Mouse (Mus musculus): ENCODE data around the gene B4galnt2.
"Not testable (repeated sequence)": the region's sequence is repeated elsewhere in the genome, so short reads cannot be mapped to it uniquely, and the experiment has no call there.

The B4galnt2 gene

GRCm38 (mm10) chr11:95914571-95914991, at the start of gene B4galnt2:
Gene B4galnt2, minus strand, starts transcription at chr11:95914891.
- ATAC-seq (ENCODE audit: low TSS enrichment) = peak; percentile 31; the same call in 1 of the 2 replicates

- ATAC-seq (ENCODE audit: low TSS enrichment) = no peak
Measured at GRCm38 (mm10) chr11:95963304-95963703, 48.6 kb upstream of the B4galnt2 start.

DNA sequence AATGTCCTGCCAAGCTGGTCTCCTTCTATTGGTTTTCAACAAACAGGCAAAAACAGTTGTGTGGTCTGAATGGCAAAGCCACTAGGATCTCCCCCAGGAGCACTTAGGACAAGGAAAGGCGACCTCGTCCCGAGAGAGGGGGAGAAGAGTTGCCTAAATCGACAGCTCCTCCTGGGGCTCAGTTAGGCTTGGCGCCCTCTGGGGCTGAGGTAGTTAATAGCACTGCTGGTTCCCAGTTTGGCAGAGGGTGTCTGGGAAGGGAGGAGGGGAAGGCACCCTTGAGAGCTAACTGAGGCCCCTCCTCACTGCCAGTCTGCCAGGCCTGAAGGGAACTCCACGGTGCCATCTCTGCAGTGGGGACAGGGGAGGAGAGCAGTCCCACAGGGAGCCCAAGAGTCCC, 44.5 kb upstream of the B4galnt2 start:
- ATAC-seq (ENCODE audit: low TSS enrichment) = no peak

DNA sequence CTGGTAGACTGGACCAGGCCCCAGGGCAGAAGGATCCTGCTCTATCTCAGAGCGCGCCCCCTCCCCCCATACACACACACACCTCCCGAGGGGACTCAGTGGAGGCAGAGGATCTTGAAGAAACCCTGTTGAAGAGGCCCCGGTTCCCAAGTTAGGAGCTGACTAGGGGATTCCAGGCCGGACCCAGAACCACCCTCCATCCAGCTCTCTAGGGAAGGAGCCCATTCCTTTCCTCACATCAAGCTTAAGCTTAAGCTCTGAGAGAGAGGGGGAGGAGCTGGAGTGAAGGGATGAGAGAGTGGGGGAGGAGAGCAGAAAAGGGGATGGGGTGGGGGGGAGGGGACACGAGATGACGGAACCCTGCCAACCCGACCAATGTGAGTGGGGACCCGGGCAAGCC, 43.6 kb upstream of the B4galnt2 start:
- ATAC-seq (ENCODE audit: low TSS enrichment) = no peak

GRCm38 (mm10) chr11:95957407-95957806, 42.7 kb upstream of the B4galnt2 start:
- ATAC-seq (ENCODE audit: low TSS enrichment) = no peak

DNA sequence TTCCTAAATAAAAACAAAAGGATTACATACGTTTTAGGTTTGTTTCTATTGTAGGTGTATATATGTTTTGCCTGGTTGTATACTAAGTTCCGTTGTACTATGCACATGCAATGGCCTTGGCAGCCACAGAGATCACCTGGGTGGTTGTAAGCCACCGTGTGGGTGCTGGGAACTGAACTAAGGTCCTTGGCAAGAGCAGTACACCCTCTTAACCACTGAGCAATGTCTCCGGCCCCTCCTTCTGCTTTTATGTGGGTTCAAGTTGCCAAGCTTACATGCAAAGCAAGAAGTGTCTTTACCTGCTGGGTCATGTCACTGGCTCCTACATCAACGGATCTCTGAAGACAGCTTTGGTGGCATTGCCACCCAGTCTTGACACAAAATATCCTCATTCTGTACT, 38.6 kb upstream of the B4galnt2 start:
- ATAC-seq (ENCODE audit: low TSS enrichment) = no peak

GRCm38 (mm10) chr11:95945838-95946472, 31.3 kb upstream of the B4galnt2 start:
- ATAC-seq (ENCODE audit: low TSS enrichment) = no peak

- ATAC-seq (ENCODE audit: low TSS enrichment) = no peak
Measured at GRCm38 (mm10) chr11:95939828-95940507, 25.3 kb upstream of the B4galnt2 start.

DNA sequence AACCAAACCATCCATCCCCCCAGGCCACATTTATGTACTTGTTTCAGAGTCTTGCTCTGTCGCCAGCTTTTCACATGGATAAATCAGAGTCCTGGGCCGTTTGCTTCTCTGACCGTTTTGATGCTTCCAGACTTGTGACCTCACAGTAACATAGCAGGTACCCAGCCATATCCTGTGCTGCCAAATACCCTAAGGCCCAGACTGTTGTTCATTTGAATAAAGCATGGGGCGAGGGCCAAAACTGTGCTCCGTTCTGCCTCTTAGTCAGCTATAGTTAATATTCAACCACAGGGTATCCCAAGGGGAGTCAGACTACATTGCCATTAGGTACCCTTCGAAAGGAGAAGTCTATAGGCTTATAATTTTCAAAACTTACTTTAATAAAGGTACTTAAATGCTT, 21.7 kb upstream of the B4galnt2 start:
- ATAC-seq (ENCODE audit: low TSS enrichment) = no peak

DNA sequence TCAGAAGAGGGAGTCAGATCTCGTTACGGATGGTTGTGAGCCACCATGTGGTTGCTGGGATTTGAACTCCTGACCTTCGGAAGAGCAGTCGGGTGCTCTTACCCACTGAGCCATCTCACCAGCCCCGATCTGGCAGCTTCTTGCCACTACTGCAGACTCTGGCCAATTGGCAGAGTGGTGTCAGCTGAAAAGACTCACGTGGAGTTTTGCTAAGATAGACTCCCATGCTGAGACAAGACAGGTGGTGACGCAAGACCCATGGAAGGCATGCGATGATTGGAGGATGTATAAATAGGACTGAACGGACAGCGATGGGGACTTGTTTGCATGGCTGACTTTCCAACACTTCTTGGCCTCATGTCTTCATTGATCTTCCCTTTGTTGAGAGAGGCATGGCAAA, 17.5 kb upstream of the B4galnt2 start:
- ATAC-seq (ENCODE audit: low TSS enrichment) = not testable (repeated sequence)

DNA sequence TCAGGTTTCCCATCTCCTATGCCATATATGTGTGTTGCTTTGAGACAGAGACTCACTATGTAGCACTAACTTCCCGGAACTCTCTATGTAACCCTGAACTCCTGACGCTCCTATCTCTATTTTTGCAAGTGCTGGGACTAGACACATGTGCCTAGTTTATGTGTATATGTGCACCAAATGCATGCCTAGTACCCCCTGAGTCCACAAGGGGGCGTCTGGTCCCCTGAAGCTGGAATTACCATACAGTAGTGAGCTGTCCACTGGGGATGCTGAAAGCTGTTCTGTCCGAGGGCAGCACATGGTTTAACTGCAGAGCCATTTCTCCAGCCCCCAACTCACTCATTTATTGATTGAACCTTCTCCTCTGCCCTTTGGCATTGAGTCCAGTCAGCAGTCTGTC, 11.7 kb upstream of the B4galnt2 start:
- no peak for ATAC-seq (ENCODE audit: low TSS enrichment)

DNA sequence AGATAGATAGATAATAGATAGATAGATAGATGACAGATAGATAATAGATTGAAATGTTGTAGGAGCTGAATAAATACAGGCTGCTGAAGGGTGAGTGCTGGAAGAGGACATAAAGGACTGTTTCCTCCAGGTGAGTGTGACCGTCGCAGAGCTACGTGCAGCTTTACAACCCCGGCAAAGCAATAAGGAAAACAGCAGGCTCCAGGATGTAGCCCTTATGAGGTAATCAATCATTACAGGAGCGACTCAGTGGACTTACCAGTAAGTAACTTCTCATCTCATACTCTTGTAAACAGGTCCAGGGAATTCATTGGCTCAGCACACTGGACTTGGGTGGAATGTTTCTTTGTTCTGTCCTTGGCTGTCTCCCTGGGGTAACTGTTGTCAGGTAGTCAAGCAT, 11.3 kb upstream of the B4galnt2 start:
- no peak for ATAC-seq (ENCODE audit: low TSS enrichment)

DNA sequence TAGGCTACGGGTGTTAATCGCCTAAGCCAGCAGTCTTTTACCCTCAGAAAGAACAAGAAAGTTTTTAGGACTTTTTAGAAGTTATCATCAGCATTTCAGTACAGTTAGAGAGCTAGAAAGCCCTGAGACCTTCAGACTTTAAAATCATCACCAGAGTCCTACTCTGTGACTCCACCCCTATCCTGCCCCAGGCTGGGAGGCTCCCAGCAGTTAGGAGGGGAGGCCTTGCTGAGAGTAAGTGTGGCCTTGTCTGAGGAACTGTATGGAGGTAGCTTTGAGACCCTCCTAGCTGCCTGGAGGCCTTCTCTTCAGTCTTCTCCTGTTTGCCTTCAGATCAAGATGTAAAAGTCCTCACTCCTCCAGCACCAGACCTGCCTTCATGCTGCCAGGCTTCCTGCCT, 9.5 kb upstream of the B4galnt2 start:
- no peak for ATAC-seq (ENCODE audit: low TSS enrichment)

DNA sequence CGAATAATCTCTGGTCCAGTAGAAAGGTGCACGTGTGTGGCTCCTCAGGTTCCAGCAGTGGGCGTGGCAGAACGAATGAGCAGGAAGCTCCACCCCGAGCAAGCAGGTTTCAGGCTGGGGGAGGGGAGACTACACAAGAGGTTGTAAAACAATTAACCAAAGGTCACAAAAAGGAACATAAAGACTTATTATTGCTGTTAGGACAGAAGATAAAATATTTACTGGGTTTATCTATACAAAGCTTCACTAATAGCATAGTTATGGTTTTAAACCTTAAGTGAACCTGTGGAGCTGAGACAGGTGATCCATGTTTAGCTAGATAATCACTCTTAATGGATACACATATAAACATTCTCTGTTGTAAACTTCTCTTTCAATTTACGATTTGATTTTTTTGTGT, 8.8 kb upstream of the B4galnt2 start:
- not testable (repeated sequence) for ATAC-seq (ENCODE audit: low TSS enrichment)

DNA sequence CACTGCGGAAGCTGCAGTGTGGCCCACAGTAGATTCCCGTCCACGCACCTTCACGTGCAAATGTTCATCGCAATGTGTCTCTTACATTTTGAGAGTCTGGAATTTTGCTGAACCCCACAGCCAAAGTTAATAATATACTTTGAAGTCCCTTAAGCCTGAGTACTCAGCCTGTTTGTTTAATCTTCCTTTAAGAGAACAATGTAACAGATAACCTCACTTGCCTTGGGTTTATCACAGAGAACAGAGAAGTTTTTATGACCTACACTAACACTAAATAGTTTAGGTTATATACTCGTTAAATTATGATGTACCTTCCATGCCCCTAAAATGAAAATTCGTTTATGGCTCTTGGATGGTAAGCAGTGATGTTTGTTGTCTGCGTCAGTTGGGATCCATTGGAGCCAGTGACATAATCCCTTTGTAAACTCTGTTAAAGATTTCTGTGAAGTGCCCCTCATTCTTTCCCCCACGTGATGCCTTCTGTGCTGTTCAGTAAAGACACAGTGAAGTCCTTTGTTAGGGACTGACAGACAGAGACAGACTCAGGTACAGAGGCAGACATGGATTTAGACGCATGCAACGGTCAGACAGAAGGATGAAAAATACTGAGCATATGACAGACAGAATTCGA, 7.4 kb upstream of the B4galnt2 start:
- no peak for ATAC-seq (ENCODE audit: low TSS enrichment)

DNA sequence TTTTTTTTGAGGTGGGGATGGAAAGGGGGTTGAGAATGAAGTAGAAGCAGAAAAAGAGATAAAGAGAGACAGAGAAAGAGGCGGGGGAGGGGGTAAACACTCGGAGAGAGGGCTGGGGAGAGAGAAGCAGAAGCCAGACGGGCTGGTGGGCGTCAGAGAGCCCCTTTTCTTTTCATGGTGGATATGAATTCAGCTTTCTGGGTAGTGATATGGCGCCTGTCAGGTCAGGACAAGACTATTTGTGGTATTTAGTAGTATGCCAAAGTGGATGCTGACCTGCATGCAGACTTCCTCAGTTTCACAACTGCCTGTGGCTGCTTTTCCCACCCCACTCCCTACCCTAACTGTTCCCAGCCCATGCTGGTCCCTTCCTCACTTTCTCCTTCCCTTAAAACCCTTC, 1.7 kb upstream of the B4galnt2 start:
- no peak for ATAC-seq (ENCODE audit: low TSS enrichment)

DNA sequence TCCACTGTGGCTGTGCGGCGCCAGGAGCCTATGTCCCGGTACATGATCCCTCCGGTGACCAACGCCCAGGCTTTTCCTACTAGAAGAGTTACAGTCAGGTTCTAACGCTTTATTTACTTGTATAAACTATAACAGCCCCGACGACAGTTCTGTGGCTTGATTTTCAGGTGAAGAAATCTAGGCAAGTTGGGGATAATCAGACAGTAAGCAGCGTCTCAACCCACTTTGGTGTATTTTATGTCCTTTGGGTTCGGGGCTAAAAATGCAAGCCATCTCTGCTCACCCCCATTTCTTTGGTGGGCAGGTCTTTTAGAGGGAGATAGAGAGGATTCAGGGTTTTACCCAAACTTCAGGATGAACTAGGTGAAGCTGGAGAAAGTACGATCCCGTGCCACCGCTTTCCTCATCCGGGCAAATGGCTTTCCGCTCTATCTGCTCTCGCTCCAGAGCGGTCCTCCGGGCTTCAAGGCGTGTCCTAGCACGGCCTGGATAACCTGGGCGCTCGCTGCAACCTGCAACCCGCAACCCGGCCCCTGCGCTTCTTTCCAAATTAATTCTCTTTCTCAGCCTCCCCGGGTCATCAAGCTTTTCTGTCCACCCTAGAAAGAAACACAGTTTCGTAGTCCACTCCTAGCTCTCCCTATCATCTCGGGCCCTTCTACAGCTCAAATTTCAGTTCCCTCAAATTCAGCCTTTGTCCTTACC, 467 bp upstream of the B4galnt2 start:
- ATAC-seq (ENCODE audit: low TSS enrichment) = no peak

- no peak for ATAC-seq (ENCODE audit: low TSS enrichment)
Measured at GRCm38 (mm10) chr11:95913959-95914566, 628 bp downstream of the B4galnt2 start.

- no peak for ATAC-seq (ENCODE audit: low TSS enrichment)
Measured at GRCm38 (mm10) chr11:95911579-95911978, 3.1 kb downstream of the B4galnt2 start.

GRCm38 (mm10) chr11:95907805-95908524, 6.7 kb downstream of the B4galnt2 start:
- ATAC-seq (ENCODE audit: low TSS enrichment) = no peak

DNA sequence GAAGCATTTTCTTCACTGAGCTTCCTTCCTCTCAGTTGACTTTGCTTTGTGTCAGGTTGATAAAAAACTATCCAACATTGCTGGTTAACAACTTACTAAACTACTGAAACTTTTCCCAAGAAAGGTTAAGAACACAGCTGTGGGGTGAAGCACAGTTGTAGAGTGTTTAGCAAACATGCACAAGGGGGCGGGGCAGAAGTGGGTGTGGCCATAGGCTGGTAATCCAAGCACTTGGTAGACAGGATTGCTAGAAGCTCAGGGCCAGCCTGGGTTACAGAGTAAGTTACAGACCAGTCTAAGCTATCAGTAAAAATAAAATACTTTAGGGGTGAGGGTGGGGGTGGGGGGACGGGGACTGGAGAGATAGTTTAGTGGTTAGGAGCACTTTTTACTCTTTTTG, 10.4 kb downstream of the B4galnt2 start:
- no peak for ATAC-seq (ENCODE audit: low TSS enrichment)
